Mouse (Mus musculus) ES-E14 (cell line): ENCODE data around the gene Nat8f6. TPM values are rescaled to one million over a fixed set of nuclear protein-coding genes. Genes with fewer than 3 reads are reported as not detected.
"Not testable (repeated sequence)": the region's sequence is repeated elsewhere in the genome, so short reads cannot be mapped to it uniquely, and the experiment has no call there.

Source experiments
- DNase-seq: peaks from one replicate; pipeline ENCODE4 v3.0.0-alpha.2; 2013; ENCODE audit warnings: low read depth, low spot score
- H3K27ac ChIP-seq: 2 replicates; pipeline ENCODE4 v1.5.1; 2012; ENCODE audit warnings: low read depth, mild to moderate bottlenecking, low read length, moderate library complexity, mixed read lengths; ENCODE audit not compliant: poor library complexity, insufficient read depth, severe bottlenecking
- H3K36me3 ChIP-seq: 2 replicates; pipeline ENCODE4 v1.6.1; 2012; ENCODE audit warnings: mild to moderate bottlenecking, low read length, moderate library complexity, mixed read lengths; ENCODE audit not compliant: control insufficient read depth, poor library complexity, insufficient read depth, severe bottlenecking
- H3K4me1 ChIP-seq, 2 experiments: fragments of 150-350 bp in 1 of 2; sonication (generic) in 1 of 2; 2 replicates each; pipeline ENCODE4 v1.6.1; 2012; ENCODE audit warnings: low read length in 2 of 2, mild to moderate bottlenecking in 1 of 2, mixed read lengths in 1 of 2; ENCODE audit not compliant: control insufficient read depth in 2 of 2, insufficient read depth in 2 of 2, poor library complexity in 1 of 2
- H3K4me3 ChIP-seq, 2 experiments: fragments of 150-350 bp in 1 of 2; sonication (generic) in 1 of 2; 2 replicates each; pipeline ENCODE4 v1.5.1; 2012; ENCODE audit warnings: low read length in 2 of 2, low read depth in 1 of 2, mild to moderate bottlenecking in 1 of 2, mixed read lengths in 1 of 2; ENCODE audit not compliant: insufficient read depth in 1 of 2, poor library complexity in 1 of 2, severe bottlenecking in 1 of 2
- H3K9ac ChIP-seq: 2 replicates; pipeline ENCODE4 v1.6.1; 2012; ENCODE audit warnings: low read depth, mild to moderate bottlenecking, low read length, mixed read lengths; ENCODE audit not compliant: poor library complexity, insufficient read depth, severe bottlenecking
- H3K9me3 ChIP-seq: fragments of 150-350 bp; sonication (generic); 2 replicates; pipeline ENCODE4 v1.6.1; 2012; ENCODE audit warnings: low read depth, mild to moderate bottlenecking, low read length; ENCODE audit not compliant: control insufficient read depth, insufficient read depth
- CHD2 ChIP-seq: IDR thresholded peaks from 2 replicates; pipeline ENCODE4 v1.6.1; 2014; ENCODE audit warnings: mild to moderate bottlenecking, low read depth, low read length, inconsistent platforms
- HCFC1 ChIP-seq: IDR thresholded peaks from 2 replicates; pipeline ENCODE4 v1.6.1; 2012; ENCODE audit warnings: low read length, inconsistent platforms, borderline replicate concordance; ENCODE audit not compliant: insufficient read depth
- MAFK ChIP-seq: IDR thresholded peaks from 2 replicates; pipeline ENCODE4 v1.6.1; 2014; ENCODE audit warnings: mild to moderate bottlenecking, low read depth, low read length, inconsistent platforms; ENCODE audit not compliant: insufficient read depth
- ZC3H11A ChIP-seq: IDR thresholded peaks from 2 replicates; pipeline ENCODE4 v1.6.1; 2012; ENCODE audit warnings: low read depth, mild to moderate bottlenecking, inconsistent platforms, low read length, borderline replicate concordance
- ZNF384 ChIP-seq: IDR thresholded peaks from 2 replicates; pipeline ENCODE4 v1.6.1; 2012; ENCODE audit warnings: low read depth, low read length, inconsistent platforms
- in situ Hi-C, 2 experiments: fragments of 600-800 bp; cut with MboI; formaldehyde crosslinking; loops; one replicate each; pipeline ENCODE4 v1.15.1; 2025; ENCODE audit warnings: low sequenced_read_pairs in 2 of 2, inconsistent platforms in 1 of 2; ENCODE audit not compliant: unreplicated experiment in 2 of 2
- total RNA-seq: library from RNA; depleted of rRNA; stranded (reverse); fragments of 300-350 nt; gene quantifications from 2 replicates; pipeline ENCODE4 v1.2.3, GENCODE M21; 2012; rRNA removed

Gene Nat8f6
- total RNA-seq, result not detected in 2 replicates

DNA sequence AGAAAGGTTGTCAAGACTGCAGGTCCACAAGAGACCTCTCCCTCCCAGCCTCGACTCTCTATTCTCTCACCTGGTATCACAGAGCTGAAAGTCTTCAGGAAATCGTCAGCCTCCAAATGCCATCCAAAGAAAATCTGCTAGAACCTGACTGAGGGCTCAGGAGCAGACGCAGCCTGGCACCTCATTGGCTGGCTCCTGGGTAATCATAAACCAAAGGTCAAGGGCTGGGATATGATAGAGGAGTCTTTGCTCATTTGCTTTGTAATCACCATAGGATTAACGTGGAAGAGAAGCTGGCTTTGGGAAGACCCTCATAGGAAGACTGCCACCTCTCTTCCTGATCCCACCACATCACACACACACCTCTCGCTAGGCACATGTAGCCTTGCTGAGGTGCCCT lies at the start of gene Nat8f6, which contains the start of gene Nat8f5:
Gene Nat8f6 (minus strand): TSS at position 118 of the 400 bp plus-strand sequence.
Gene Nat8f5 (minus strand): TSS at position 136 of the 400 bp plus-strand sequence.
- Histone ChIP-seq H3K4me1 (no peaks in the 10 kb centered on the region), H3K36me3 (no peaks in the 10 kb centered on the region), H3K4me3 (no peak within 1 kb of the TSS), H3K27ac (no peak within 1 kb of the TSS), H3K9me3 (no peaks in the 10 kb centered on the region), H3K9ac (no peak within 1 kb of the TSS)
- TF ChIP-seq ZC3H11A (no peak), CHD2 (no peak), HCFC1 (no peak), MAFK (no peak), ZNF384 (no peak)
- in situ Hi-C loops, result no loop called here
- no peak for DNase-seq

- H3K9me3 ChIP-seq, H3K9ac ChIP-seq, DNase-seq, H3K27ac ChIP-seq, H3K36me3 ChIP-seq, H3K4me1 ChIP-seq, H3K4me3 ChIP-seq, in situ Hi-C loops: not testable (repeated sequence)
These were observed 48.3 kb upstream of the Nat8f6 start, which contains the start of gene Nat8f2 for GRCm38 (mm10) chr6:85869006-85869405. Nat8f2 (minus strand) TSS chr6:85869158.

DNA sequence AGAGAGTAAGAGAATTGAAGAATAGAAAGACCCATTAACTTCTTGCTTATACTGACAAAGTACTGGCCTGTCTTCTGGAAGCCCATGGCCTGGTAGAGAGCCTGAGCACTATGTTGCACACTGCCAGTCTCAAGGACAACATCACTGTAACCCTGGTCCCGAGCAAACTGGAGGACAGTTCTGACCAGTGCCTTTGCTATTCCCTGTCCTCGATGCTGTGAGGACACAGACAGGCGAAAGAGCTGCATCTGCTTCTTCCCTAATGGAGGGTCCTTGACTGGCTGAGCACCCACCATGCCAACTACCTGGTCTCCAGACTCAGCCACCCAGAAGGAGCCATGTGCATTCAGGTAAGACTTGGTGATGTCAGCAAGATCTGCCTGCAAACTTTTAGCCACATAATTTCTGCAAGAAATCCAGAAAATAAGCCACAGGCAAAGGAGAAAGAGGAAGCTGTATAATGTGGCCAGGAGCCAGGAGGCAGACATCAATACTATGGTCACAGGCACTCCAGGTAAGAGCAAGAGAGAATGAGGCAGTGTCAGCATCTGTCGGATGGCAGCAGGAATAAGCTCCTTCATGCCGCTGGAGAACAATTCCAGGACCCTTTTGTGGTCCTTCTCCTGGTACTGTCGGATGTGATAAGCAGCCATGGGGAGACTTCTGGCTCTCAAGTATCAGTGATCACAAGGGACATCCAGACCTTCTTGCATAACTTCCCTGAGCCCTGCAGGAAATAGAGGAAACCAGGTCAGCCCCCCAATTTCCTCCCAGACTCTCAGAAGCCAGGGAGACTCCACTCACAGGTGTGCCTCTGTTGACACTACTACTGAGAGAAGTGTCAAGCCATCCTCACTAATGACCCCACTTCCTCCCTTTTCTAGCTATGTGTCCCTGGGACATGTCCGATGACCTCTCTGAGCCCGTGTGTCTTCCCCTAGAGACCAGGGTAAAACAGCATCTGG lies 47.3 kb upstream of the Nat8f6 start:
- in situ Hi-C loops, result no loop called here
- H3K27ac ChIP-seq, result no peak overlapping the region
- H3K9ac ChIP-seq, result no peak overlapping the region
- H3K9me3 ChIP-seq, result peaks cover 2% of the 10 kb centered on the region; the same call in 1 of the 2 replicates
- TF ChIP-seq MAFK (no peak), CHD2 (no peak), HCFC1 (no peak), ZNF384 (no peak), ZC3H11A (no peak)
- H3K4me3 ChIP-seq, result no peak overlapping the region
- no peak for DNase-seq
- peaks cover 0 to 2% of the 10 kb centered on the region in 2 experiments; a peak in 1 of 4 replicates for H3K4me1 ChIP-seq
- no peaks in the 10 kb centered on the region for H3K36me3 ChIP-seq

GRCm38 (mm10) chr6:85866995-85867394 lies 46.2 kb upstream of the Nat8f6 start:
- H3K4me3 ChIP-seq, H3K9ac ChIP-seq, H3K4me1 ChIP-seq, DNase-seq, H3K27ac ChIP-seq, in situ Hi-C loops, H3K9me3 ChIP-seq, H3K36me3 ChIP-seq: not testable (repeated sequence)

DNA sequence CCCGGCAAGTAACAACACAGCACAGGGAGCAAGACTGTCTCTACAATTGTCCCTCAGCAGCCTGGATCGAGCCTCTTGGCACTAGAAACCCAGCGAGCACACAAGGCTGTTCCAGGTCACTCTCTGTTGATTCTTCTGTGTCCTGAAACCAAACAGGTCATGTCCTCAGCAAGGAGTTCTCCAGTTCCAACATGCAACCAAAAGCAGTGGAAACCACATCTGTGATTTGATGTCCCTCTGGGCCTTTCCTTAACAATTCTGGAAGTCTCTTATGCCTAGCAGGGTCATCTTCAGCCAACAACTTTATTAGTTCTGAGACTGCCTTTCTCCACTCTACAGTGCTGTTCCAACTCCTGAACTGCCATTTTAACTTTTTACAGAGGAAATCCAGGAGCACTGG lies 45.4 kb upstream of the Nat8f6 start:
- H3K9me3 ChIP-seq, DNase-seq, H3K4me3 ChIP-seq, H3K27ac ChIP-seq, H3K9ac ChIP-seq, in situ Hi-C loops, H3K36me3 ChIP-seq, H3K4me1 ChIP-seq: not testable (repeated sequence)

DNA sequence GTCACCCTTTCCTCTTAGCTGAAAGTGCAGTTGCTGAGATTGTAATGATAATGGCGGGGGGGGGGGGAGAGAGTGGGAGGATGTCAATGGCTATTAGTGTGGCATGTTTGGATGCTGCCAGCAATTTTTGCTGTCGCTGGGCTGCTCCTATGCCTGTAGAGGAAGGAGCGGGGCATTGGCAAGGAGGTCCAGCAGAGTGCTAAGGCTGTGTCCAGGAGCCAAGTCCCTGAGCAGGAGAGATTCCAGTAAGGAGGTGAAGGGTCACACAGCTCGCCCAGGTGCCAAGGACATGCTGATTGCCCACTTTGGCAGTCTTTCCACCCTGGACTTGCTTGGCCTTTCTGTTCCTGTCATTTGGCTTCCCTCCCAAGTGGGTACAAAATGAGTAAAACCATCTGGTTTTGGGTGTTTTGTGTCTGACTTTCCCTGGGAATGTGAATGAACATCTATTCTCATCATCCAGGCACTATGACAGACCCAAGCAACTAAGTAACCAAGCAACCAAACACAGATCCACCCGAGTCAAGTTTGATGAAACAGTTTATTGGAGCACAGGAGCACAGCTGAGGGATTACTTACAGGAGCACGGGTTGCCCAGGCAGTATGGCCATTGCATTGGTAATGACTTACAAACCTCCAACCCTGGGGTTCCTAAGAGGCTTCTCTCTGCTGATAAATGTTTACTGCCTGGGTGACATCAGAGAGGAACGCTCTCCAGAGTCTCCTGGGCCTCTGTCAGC lies 44.3 kb upstream of the Nat8f6 start:
- H3K27ac ChIP-seq, H3K4me1 ChIP-seq, H3K9me3 ChIP-seq, in situ Hi-C loops, H3K36me3 ChIP-seq, DNase-seq, H3K9ac ChIP-seq, H3K4me3 ChIP-seq: not testable (repeated sequence)
